Mouse (Mus musculus) cerebellum, adult 8-10 months (tissue): Measurements from ENCODE around the gene Vmn1r34.
"Not testable (repeated sequence)": the region's sequence is repeated elsewhere in the genome, so short reads cannot be mapped to it uniquely, and the experiment has no call there.

Experiments
- DNase-seq: peaks from one replicate; pipeline ENCODE4 v3.0.0; 2022

Vmn1r34 gene

DNA sequence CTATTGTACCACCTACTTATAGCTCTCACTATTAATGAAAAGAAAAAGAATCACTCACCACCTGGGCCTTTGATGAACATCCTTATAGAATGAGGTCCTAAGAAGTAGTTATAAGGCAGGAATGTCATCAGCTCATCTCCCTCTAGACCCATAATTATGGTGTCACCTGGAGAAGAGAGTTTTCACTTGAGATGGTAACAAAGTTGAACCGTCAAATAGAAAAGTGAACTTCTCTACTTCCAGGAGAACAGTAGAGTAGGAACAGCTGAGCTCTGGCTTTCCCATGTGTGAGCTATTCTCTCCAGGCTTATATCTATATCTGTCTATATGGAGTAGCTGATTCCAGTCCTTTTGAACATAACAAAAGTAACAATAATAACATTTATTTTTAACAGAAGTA lies at the start of gene Vmn1r34:
Vmn1r34 (minus strand) TSS at position 101 of the 400 bp plus-strand sequence.
- DNase-seq: no peak

DNA sequence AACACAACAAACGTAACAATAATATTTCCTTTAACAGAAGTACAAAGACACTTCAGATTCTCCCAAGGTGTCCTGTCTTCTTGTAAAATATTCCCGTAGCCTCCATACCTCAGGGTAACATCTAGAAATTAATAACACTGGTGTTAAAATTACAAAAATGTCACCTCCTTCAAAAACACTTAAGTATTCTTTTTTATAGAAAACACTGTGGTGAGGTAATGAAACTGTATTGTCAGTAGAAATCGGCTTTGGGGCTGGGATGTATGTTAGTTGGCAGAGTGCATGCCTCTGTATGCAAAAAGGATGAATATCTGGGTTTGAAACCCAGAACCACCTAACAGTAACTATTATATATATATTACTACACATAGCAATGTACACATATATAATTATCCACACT lies 42.1 kb upstream of the Vmn1r34 start, which contains the start of gene Vmn1r35:
Vmn1r35 (minus strand) TSS at position 101 of the 400 bp plus-strand sequence.
- DNase-seq: no peak

DNA sequence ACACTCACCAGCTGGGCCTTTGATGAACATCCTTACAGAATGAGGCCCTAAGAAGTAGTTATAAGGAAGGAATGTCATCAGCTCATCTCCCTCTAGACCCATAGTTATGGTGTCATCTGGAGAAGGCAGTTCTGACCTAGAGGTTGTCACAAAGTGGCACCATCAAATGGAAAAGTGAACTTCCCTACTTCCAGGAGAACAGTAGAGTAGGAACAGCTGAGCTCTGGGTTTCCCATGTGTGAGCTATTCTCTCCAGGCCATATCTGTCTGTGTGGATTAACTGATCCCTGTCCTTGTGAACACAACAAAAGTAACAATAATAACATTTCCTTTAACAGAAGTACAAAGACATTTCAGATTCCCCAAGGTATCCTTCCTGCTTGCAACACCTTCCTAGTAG lies 25.5 kb downstream of the Vmn1r34 start, which contains the start of gene Vmn1r33:
Vmn1r33 (minus strand) TSS at position 101 of the 400 bp plus-strand sequence.
- not testable (repeated sequence) for DNase-seq

DNA sequence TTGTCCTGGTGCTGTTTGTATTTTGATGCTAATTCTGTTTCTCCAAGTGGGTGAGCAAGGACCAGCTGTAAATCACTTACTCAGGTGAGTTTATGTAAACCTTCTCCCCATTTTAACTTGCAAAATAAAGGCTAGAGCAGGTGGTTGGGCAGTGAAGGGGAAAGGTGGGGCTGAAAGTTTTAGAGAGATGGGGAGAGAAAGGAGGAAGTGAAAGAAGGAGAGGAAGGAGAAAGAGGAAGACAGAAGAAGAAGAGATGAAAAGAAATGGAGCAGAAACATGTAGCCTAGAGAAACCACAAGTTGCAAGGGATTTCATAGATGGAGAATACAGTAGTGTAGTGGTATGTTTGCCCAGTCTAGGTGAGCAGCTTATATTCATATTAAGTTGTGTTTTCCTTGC lies 47.9 kb downstream of the Vmn1r34 start:
- no peak for DNase-seq
